ENCODE assay signal across 8 mouse cellular contexts in genomic region chr1:130462867-130463266, GRCm38 (mm10). TPM values are rescaled to one million over a fixed set of nuclear protein-coding genes. Genes with fewer than 3 reads are reported as not detected.
DNase-seq lines count a peak whose midpoint lies in the region; ATAC-seq and TF ChIP-seq lines count a peak whose summit lies in the region.

No protein-coding gene starts in this region.

- 0 out of 2 replicates have a peak, but pooled peaks have one; percentile 1 for ATAC-seq in erythroid progenitor cell, adult 5-6 weeks (replicated peaks; ENCODE audit: low FRiP score, poor library complexity, severe bottlenecking)
- ATAC-seq in liver, embryonic 11.5 days (replicated peaks; ENCODE audit: low FRiP score), result 0 out of 2 replicates have a peak, but pooled peaks have one; percentile 10

- intact Hi-C loops in left cerebral cortex, adult 2 months (cut with DNase I), result no loop called here

- peak in 1 of 2 experiments; percentile 31 for DNase-seq in left cerebral cortex, adult 2 months (ENCODE audit: extremely low spot score in 1 of 2, low spot score in 2 of 2)
- DNase-seq in left cerebral cortex, adult 11 months (ENCODE audit: low spot score), result no peak
- DNase-seq in liver, embryonic 11.5 days (ENCODE audit: low spot score), result no peak
- peak; percentile 6 for DNase-seq in telencephalon, adult 2 months (ENCODE audit: low read depth, low spot score)
- DNase-seq in urinary bladder, postnatal 4 days (ENCODE audit: low spot score in 2 of 2), result no peak
- DNase-seq in frontal cortex, postnatal 14 days (ENCODE audit: low spot score in 2 of 2), result no peak

- no peaks in the 10 kb centered on the region for H3K4me1 ChIP-seq in bone marrow macrophage, adult 2 months (ENCODE audit: control insufficient read depth, insufficient read depth, low read length)
- H3K4me1 ChIP-seq in liver, embryonic 11.5 days (replicated peaks; ENCODE audit: control insufficient read depth, insufficient read depth, low read length), result peaks cover 7% of the 10 kb centered on the region; the same call in 1 of the 2 replicates

- WGBS in liver, embryonic 11.5 days, result 10% methylated on average over 4 of the region's 4 CpGs

- H3K4me3 ChIP-seq in left cerebral cortex, adult 2 months, result peak overlapping the region; percentile 64
- H3K4me3 ChIP-seq in bone marrow macrophage, adult 2 months (ENCODE audit: insufficient read depth, low read length), result peak overlapping the region; percentile 30; the same call in 1 of the 2 replicates
- peak overlapping the region; percentile 75 for H3K4me3 ChIP-seq in liver, embryonic 11.5 days (ENCODE audit: low read depth, low read length)

- peak overlapping the region; percentile 82 for H3K9ac ChIP-seq in liver, embryonic 11.5 days (ENCODE audit: low read depth, low read length)

- peak overlapping the region; percentile 88 for H3K4me2 ChIP-seq in liver, embryonic 11.5 days

- no peaks in the 10 kb centered on the region for H3K36me3 ChIP-seq in liver, embryonic 11.5 days (ENCODE audit: control insufficient read depth, insufficient read depth, low read length)

- no peaks in the 10 kb centered on the region for H3K27me3 ChIP-seq in liver, embryonic 11.5 days (replicated peaks; ENCODE audit: control insufficient read depth, insufficient read depth, low read length)

- H3K27ac ChIP-seq in left cerebral cortex, adult 2 months, result peak overlapping the region; percentile 77
- no peak overlapping the region for H3K27ac ChIP-seq in bone marrow macrophage, adult 2 months (ENCODE audit: insufficient read depth, low read depth, low read length)
- no peak overlapping the region for H3K27ac ChIP-seq in liver, embryonic 11.5 days (ENCODE audit: low read depth, low read length)

- no peak for TF ChIP-seq CTCF in left cerebral cortex, adult 2 months (IDR thresholded peaks at IDR 0.05)
- no peak for TF ChIP-seq CTCF in bone marrow macrophage, adult 2 months (IDR thresholded peaks at IDR 0.05; ENCODE audit: low read depth, low read length)

- H3K9me3 ChIP-seq in liver, embryonic 11.5 days (ENCODE audit: control insufficient read depth, low read length), result no peaks in the 10 kb centered on the region

- no peak for TF ChIP-seq POLR2A in bone marrow macrophage, adult 2 months (IDR thresholded peaks at IDR 0.05; ENCODE audit: borderline replicate concordance, low read depth, low read length)

RNA-seq across cellular contexts. Expression of gene Cd55, which starts 0.3 kb away (rescaled TPM):
- total RNA-seq in left cerebral cortex, adult 2 months (2021), result 1 to 10 TPM; 6.4 to 7.1 TPM
- 4.2 and 4.4 TPM in 2 replicates for polyA plus RNA-seq in bone marrow macrophage, adult 2 months (2012; ENCODE audit: insufficient read depth, insufficient read length, missing spikeins)
- 249 and 282 TPM in 2 replicates for total RNA-seq in erythroid progenitor cell, adult 5-6 weeks (2015; ENCODE audit: low replicate concordance)
- total RNA-seq in erythroid progenitor cell, adult 5-6 weeks (2017; ENCODE audit: low replicate concordance), result 131 and 164 TPM in 2 replicates
- 30.1 and 31.9 TPM in 2 replicates for polyA plus RNA-seq in liver, embryonic 11.5 days (2014; fragmentation: Nextera tagmentation; extraction: Ambion mirVana)

RNA-seq across cellular contexts. Expression of gene Cd55b, which starts 40.1 kb away (rescaled TPM):
- total RNA-seq in left cerebral cortex, adult 2 months (2021), result under 1 TPM; 0.42 to 0.57 TPM
- not detected in 2 replicates for polyA plus RNA-seq in bone marrow macrophage, adult 2 months (2012; ENCODE audit: insufficient read depth, insufficient read length, missing spikeins)
- 0.84 TPM in 1 of 2 replicates, not detected in the other for total RNA-seq in erythroid progenitor cell, adult 5-6 weeks (2015; ENCODE audit: low replicate concordance)
- total RNA-seq in erythroid progenitor cell, adult 5-6 weeks (2017; ENCODE audit: low replicate concordance), result 4.5 TPM in 1 of 2 replicates, not detected in the other
- not detected in 2 replicates for polyA plus RNA-seq in liver, embryonic 11.5 days (2014; fragmentation: Nextera tagmentation; extraction: Ambion mirVana)

Comparison
In these comparisons a context has a peak if more than half of its experiments do, and no peak if none do; other contexts are left out.
1. RNA of gene Cd55, which starts 0.3 kb away (total RNA-seq): 131 to 282 TPM in erythroid progenitor cell, adult 5-6 weeks; 6.4 to 7.1 TPM in left cerebral cortex, adult 2 months; every median in the first group is over 10 times any median in the second.
2. Peak in every context shown above with its lines, with median percentiles within 50 percentile points of each other: H3K4me3 ChIP-seq.